Mouse (Mus musculus): Measurements from ENCODE around the gene Adarb2.

Adarb2 gene

DNA sequence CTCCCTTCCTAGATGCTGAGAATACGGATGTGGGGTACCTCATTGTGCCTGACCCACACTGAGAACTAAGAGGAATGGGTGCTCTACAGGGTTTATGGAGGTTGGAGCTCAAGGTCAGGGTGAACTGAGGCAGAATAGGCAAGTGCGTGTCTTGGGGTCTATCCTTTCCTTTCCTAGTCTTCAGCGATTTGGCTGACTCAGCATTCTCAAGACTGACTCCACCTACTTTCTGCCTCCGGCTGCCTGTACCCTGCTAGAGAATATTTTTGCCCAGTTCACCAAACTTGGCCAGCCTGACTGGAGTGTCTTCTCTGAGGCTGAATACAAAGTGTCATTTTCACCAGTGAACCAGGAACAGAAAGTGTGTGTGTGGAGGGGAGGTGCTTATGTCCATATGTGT, 163.4 kb downstream of the Adarb2 start:
- in situ Hi-C loops (cut with MboI, MseI): no loop called here

DNA sequence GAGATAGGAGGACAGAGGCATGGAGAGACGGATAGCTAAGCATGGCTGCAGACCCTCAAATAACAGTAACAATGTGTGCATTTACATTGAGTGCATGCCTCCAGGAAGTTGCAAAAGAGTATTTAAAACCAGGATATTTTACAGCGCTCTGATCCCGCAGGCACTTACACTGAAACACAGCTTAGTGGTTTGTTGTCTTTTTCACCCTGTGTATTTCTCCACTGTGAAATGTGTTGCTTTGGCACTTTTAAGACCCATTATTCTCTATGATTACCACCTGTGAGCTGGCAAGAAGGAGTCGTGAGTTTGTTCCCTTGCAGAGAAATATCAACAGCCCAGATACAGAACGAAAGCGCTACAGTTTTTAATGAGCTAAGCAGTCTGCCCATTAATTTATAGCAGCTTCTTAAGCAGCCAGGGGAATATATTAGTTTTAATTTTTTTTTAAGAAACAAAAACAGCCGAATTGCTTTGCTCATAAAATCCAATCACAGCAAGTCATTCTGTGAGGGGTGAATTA, 167.3 kb downstream of the Adarb2 start:
- in situ Hi-C loops (cut with MboI, MseI): no loop called here

GRCm38 (mm10) chr13:8388541-8388940, 185.9 kb downstream of the Adarb2 start:
- in situ Hi-C loops (cut with MboI, MseI): no loop called here

GRCm38 (mm10) chr13:8400265-8401041, 197.8 kb downstream of the Adarb2 start:
- in situ Hi-C loops (cut with MboI, MseI): no loop called here

DNA sequence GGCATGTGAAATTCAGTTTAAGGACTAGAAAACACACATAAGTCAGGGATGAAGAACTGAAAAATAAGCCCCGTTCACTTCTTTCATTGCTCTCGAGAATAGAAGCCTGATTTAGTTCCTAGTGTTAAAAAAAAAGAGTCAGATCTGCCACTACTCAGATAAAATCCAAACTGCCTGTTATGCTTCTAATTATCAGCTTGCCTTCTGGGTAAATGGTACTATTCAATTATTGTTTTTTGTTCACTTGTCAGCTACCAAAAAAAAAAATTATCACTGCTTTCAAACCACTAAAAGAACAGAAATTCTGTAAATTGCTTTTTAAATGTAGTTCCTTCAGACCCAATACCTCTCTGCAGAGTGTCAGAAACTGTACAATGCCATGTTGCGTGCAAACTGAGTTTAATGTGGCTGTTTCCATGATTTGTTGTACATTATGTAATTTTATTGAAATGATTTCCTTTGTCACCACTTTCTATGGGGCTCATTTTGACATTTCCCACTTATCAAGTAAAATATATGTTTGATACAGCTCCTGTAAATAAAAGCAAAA, 199.7 kb downstream of the Adarb2 start:
- in situ Hi-C loops (cut with MboI, MseI): no loop called here

DNA sequence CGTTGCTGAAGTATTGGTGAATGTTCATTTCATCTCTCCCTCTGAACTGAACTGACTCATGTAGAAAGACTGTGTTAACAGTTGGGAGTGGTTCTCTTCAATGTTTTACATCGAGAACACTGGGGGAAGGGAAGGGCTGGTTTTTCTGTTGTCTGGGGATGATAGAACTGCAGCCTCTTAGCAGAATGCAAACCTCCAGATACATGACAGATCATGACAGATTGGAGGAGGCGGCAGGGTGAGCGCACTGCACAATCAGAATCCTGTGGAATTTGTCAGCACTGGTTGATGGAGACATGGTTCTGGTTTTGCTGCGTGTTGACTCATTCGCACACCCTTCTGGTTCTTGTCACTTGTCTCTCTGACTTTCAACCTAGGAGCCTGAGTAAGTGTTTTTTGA, 203.4 kb downstream of the Adarb2 start:
- in situ Hi-C loops (cut with MboI, MseI): loop anchor here in 1 of 2 experiments (5.0 kb wide), 1 partner anchor 76 kb away; no protein-coding TSS in a partner anchor

DNA sequence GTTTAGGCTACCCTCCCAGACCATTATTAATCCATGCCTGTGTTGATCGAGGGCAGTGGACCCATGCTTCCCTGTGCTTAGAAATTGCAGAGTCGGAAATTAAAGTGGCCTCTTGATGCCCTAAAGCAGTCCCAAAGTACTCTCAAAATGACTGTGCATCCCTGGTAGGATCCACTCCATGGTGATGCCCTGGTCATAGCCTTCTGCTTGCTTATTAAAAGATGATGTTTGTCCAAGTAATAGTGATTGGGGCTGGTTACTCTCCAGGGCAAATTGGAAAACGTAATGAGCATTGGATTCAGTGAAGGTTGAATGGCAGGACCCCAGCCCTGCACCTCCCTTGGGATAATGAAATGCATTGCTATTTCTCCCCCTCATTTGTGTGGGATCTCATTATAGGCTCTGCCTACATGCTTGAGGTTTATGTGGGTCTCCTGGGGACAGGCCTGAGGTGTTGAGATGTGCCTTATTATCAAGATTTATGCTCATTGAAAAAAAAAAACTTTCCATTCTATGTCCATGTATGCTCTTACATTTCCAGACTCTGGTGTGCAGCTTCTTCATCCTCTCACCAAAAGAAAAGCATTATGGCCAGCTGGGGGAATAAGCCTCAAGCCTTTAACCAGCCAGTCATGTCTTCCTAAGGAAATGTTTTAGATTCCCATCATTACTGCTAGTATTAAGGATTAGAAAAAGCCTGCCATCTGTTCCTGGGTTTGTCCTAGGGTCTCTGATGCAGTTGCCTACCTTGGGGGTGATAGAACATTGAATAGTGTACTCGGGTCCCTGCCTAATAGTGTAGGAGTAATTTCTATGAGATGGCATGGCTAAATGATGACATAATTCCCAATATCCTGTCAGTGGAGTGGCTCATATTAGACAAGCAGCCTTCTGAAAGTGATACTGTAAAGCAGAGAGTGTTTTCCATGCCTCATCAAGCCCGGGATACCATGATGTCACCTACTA, 208.0 kb downstream of the Adarb2 start:
- in situ Hi-C loops (cut with MboI, MseI): no loop called here

- in situ Hi-C loops (cut with MboI, MseI): no loop called here
Observed at GRCm38 (mm10) chr13:8424019-8424719, 221.5 kb downstream of the Adarb2 start.

GRCm38 (mm10) chr13:8439188-8439835, 236.6 kb downstream of the Adarb2 start:
- in situ Hi-C loops (cut with MboI, MseI): loop anchor here in 1 of 2 experiments (10.0 kb wide), 1 partner anchor 1225 kb away; no protein-coding TSS in a partner anchor

DNA sequence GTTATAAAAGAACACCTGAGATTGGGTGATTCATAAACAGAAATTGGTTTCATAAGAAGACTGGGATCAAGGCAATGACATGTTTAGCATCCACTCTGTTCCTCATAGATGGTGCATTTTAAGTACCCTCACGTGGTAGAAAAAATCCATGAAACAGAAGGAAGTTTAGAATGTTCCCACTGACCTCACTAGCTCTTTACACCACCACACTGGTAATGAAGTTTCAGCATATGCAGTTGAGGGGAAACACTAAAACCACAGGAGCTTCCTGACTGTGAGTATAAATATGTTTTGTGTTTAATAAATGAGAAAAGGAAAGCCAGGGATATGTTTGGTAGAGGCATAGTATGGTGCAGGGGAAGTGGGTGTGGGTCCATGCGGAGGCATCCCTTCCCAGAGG, 242.7 kb downstream of the Adarb2 start:
- in situ Hi-C loops (cut with MboI, MseI): no loop called here

DNA sequence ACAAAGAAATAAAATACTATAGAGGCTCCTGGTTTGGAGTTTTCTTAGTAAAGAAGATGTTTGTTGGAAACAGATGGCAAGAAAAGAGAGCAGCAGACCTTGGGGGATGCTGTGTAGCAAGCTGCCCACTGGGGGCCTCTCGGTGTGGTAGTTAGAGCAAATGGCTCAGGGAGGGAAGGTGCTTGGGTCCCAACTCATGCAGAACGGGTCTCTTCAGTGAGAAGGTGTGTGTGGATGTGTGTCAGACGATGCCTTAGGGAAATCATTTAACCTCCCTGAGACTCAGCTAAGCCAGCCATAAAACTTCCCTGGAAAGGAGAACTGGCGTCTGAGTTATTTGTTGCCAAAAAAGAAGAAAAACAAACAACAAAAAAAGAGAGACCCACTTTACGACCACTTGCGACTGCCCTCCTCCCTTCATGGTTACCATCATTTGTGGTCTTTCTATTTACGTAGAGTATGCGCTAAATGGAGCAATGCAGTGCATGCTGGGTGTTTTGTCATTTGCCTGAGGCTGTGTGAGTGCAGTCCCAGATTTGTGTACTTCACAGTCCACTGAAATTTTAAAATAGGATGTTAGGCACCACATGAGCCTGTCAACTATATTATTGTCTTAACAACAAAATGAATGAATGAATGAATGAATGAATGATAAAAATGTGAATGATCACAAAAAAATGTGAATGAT, 245.7 kb downstream of the Adarb2 start:
- in situ Hi-C loops (cut with MboI, MseI): no loop called here

DNA sequence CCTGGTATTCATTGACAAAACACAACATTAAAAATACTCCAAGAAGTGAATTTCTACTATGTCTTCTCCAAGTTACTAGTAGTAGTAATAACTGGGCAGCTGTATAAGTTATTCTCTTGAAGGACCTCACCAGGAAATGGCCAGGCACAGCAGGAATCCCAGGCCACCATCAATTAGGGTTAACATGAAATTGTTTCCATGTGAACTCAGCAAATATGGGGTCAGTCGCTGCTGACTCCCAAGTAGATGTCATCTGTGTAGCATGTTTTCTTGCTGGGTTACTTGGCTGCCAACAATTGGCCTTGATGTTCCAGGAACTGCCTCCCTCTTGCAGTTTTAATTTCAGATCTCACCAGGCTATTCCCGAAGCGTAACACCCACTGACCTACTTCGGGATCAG, 248.9 kb downstream of the Adarb2 start:
- in situ Hi-C loops (cut with MboI, MseI): no loop called here

- in situ Hi-C loops (cut with MboI, MseI): no loop called here
Observed at GRCm38 (mm10) chr13:8456886-8457285, 254.2 kb downstream of the Adarb2 start.

DNA sequence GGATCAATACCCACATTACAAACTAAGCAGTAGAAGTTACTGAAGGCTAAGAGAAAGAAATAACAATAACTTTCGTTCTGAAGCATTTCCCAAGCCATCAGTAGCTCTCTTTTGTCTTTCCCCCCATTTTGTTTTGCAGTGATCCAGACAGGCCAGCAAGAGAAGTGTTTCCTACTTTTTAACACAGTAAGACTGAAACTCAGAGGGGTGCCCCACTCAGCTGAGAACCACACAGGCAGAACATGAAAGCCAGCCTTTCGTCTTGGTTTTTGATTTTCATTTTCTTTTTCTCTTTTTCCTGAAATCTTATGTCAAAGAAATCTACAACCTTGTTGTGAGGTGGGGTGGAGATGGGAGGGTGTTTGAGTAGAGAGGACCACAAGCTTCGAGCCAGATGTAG, 255.2 kb downstream of the Adarb2 start:
- in situ Hi-C loops (cut with MboI, MseI): no loop called here

- in situ Hi-C loops (cut with MboI, MseI): loop anchor here in 1 of 2 experiments (10.0 kb wide), 1 partner anchor 1657 kb away; no protein-coding TSS in a partner anchor
Observed at GRCm38 (mm10) chr13:8467591-8468366, 265.1 kb downstream of the Adarb2 start.

GRCm38 (mm10) chr13:8476237-8476636, 273.6 kb downstream of the Adarb2 start:
- in situ Hi-C loops (cut with MboI, MseI): loop anchor here in 1 of 2 experiments (25.0 kb wide), 1 partner anchor 1114 kb away; no protein-coding TSS in a partner anchor

DNA sequence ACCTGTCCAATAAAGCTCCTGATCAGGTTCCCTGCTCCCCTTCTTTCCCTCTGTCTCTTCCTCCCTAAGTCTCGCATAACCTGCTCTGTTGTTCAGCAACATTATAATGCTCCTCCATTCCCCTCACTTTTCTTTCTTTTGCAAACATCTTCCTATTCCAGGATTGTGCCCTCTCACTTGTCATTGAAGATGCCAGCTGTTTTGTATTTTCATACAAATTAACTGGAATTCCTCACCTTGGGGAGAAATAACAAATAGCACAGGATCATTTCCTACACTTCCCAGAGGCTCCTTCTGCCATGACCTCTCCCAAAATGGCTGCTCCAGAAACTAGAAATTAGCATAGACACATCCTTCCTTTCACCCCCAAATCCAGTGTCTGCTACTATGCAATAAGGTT, 276.1 kb downstream of the Adarb2 start:
- in situ Hi-C loops (cut with MboI, MseI): loop anchor here in 1 of 2 experiments (25.0 kb wide), 1 partner anchor 1116 kb away; no protein-coding TSS in a partner anchor

DNA sequence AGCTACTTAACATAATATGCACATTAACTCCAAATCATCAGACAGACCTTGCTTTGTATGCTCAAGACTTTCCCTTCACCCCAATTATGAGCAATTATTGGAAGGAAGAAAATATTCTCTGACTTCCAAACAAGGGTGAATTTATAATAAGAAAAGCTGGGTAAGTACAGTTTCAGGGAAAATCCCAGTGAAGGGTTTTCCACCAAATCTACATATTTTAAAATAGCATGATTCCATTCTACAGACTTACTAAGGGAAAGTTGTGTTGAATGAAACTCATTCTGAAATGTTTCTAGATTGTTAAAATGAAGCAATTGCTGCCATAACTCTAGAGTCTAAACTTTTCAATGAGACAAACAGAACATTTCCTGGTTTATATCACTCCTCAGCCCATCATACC, 277.3 kb downstream of the Adarb2 start:
- in situ Hi-C loops (cut with MboI, MseI): loop anchor here (5.0 to 25.0 kb wide), 2 partner anchors 73 to 1118 kb away; no protein-coding TSS in a partner anchor

DNA sequence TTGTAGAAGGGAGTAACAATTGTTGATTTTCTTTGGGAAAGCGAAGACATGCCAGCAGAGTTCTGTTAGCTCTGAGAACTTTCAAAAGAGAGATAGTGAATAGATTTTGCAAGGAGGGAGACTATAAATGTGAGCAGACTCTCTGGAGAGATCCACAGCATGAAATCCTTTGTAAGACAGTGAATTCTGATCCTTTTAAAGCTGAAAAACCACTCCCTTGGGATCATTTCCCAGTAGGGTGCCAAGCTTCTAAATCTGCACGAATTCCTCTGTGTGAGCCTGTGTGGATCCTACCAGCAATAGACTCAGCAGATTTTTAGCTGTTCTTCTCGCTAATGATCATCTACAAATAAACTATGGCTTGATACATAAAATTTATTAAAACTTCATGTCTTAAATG, 278.7 kb downstream of the Adarb2 start:
- in situ Hi-C loops (cut with MboI, MseI): loop anchor here (5.0 to 25.0 kb wide), 2 partner anchors 74 to 1119 kb away; no protein-coding TSS in a partner anchor

All from T-helper 17 cell (primary cell).